Mouse (Mus musculus): ENCODE results near the gene Gpr85.
"Not testable (repeated sequence)": the region's sequence is repeated elsewhere in the genome, so short reads cannot be mapped to it uniquely, and the experiment has no call there.

Gpr85 gene

GRCm38 (mm10) chr6:13839345-13840054 lies at the start of gene Gpr85:
Gene Gpr85, minus strand, starts transcription at chr6:13839942.
- peak; percentile 47 to 62 for DNase-seq

GRCm38 (mm10) chr6:13884877-13885592 lies 45.3 kb upstream of the Gpr85 start:
- peak; percentile 74 to 94 for DNase-seq

- no peak for DNase-seq
Observed at GRCm38 (mm10) chr6:13882919-13883318, 43.2 kb upstream of the Gpr85 start.

GRCm38 (mm10) chr6:13873959-13874358 lies 34.2 kb upstream of the Gpr85 start:
- no peak for DNase-seq

- peak in 1 of 2 experiments; percentile 19 for DNase-seq
Observed at GRCm38 (mm10) chr6:13872076-13872475, 32.3 kb upstream of the Gpr85 start.

DNA sequence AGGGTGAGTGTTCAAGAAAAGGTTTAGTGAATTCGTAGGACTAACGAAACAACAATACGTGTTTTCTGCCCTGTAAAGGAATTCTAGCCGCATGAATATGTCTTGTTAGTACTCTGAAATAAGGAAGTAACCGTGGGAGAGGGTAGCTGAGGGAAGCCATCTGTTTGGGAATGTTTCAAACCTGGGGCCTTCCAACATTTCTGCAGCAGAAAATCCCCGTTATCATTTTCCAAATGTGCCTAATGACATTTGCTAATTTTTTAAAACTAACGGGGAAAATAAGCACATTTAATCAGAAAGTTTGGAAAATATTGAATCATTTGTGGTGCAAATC lies 31.9 kb upstream of the Gpr85 start:
- DNase-seq: no peak

- peak; percentile 91 to 93 for DNase-seq
Observed at GRCm38 (mm10) chr6:13870919-13871624, 31.3 kb upstream of the Gpr85 start, which contains the start of gene 2610001J05Rik. Gene 2610001J05Rik, minus strand, starts transcription at chr6:13871518.

- DNase-seq: peak; percentile 19 to 44
Observed at GRCm38 (mm10) chr6:13870289-13870741, 30.6 kb upstream of the Gpr85 start.

DNA sequence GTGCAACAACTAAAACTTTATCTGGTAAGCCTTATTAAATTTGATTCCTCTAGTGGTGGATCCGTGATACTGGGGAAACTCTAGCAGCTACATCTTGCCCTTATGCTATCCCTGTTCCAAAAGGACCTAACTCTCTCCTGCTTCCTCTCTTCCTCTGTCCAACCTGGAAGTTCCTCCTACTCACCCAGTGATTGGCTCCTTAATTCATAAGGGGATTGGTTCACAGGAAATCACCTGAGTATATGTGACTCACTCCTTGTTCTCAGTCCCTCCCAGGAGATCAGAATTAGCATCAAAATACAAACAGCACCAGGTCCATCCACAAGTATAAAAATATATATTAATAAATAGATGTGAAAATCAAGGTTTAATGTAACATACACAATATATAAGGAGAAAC lies 20.9 kb upstream of the Gpr85 start:
- DNase-seq: no peak

GRCm38 (mm10) chr6:13859877-13860585 lies 20.3 kb upstream of the Gpr85 start:
- DNase-seq: no peak

GRCm38 (mm10) chr6:13854230-13854629 lies 14.5 kb upstream of the Gpr85 start:
- DNase-seq: no peak

- no peak for DNase-seq
Observed at GRCm38 (mm10) chr6:13853244-13853643, 13.5 kb upstream of the Gpr85 start.

DNA sequence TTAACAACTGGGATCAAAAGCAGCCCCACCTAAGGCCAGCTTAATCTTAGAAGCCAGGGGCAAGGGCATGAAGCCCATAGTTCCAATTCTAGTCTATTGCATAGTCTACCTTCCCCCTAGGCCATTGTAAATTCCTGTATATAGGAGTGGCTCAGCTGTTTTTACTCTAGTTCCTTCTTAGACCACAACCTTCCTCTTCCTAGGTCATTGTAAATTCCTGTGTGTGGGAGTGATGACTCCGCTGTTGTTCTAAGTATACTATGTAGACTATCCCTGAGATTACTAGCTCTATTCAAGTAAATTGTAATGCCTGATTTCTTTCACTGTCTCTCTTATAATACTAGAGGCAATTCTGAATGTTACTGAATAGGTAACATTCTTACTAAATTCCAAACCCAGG lies 6.3 kb upstream of the Gpr85 start:
- DNase-seq: not testable (repeated sequence)

DNA sequence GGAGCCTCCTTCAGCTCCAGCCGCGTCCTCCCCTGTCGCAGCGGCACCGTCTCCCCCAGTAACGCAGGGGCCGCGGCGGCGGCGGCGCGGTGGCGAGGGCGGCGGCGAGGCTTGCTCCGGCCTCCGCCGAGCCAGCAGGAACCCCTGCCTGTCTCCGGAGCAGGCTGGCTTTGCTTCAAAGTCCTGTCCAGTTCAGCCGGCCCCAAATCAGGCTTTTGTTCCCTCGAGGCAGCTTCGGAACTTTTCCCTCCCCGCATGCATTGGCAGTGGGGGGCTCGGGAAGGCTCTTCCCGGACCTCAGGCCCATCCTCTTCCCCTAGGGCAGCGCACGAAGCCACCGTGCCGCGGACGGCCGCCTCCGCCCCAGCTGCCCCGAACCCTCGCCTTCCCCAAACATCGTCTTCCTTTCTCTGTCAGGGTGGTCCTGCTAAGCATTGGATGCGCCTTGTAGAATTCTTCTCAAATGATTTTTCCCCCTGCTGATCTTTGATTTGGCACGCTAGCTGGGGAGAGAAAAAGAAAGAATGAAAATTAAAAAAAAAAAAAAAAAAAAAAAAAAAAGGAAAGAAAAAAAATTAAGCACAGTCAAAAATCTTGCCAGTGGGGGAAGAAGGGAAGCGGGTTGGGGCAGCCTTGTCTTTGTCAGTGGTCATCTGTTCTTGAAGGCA lies 931 bp downstream of the Gpr85 start:
- peak; percentile 86 to 89 for DNase-seq

GRCm38 (mm10) chr6:13837916-13838676 lies 1.6 kb downstream of the Gpr85 start:
- peak; percentile 65 to 72 for DNase-seq

DNA sequence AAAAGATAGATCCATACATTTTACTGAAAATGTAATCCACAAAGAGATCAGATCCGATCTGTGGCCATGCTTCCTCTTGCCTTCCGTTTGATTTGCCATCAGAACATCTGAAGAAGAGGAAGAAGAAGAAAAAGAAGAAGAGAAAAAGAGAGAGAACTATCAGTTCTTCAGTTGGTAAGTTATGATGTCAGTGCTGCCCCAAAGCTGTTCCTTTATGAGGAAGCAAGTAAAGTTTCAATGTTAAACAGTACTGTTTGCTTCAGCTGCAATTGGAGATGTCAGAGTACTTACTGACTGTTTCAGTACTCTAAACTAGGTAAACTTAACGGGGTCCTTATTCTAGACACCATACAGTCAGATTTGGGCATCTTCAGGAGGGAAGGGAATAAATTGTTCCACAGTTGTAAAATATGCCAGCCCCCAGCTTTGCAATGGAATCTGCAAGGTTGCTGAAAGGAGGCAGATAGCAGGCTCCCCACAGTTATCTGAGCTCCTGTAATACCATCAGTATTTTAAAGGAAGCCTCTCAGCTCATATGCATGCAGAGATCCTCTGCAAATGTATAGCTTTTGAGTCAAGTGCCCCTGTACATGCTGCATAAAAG lies 2.7 kb downstream of the Gpr85 start:
- DNase-seq: peak; percentile 41 to 54

- peak; percentile 95 to 97 for DNase-seq
Observed at GRCm38 (mm10) chr6:13835720-13836665, 3.7 kb downstream of the Gpr85 start.

DNA sequence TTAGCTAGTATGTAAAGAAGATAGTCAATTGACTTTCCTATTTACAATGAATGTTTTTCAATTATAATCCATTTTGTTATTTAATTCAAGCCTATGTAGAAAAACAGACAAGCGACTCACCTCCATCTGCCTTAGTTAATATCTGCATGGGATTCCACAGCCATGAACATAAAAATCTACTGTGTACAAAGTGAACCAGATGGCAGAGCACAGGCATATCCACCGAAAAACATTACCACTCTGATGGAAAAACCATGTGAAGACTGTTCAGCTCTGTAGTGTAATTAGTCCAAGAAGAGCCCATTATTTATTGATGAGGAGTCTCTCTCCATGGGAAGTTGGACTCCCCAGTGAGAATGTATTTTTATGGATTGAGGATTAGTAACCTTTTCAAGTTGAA lies 7.0 kb downstream of the Gpr85 start:
- DNase-seq: peak in 1 of 2 experiments; percentile 28

DNA sequence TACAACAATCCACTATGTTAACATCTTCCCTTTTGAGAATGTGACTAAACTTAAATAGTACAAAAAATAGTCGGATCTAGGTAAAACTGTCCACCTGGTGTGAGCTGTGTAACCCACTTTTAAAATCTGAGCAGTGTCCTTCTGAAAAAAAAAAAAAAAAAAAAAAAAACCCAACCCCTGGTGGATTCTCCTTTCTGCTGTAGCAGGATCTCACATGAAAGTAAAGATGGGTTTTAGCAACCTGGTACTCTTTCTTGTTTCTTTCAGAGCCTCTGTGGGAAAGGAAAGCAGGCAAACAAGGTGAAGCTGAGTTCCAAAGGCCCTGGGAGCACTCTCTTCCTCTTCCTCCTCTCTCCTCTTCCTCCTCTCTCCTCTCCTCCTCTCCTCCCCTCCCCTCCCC lies 10.9 kb downstream of the Gpr85 start:
- no peak for DNase-seq

GRCm38 (mm10) chr6:13816661-13817060 lies 23.1 kb downstream of the Gpr85 start:
- no peak for DNase-seq

All from cerebellum, postnatal 14 days (tissue).